Mouse (Mus musculus) bone marrow, adult 2 months (tissue): ENCODE results near the gene 2810459M11Rik.

Experiments
- CTCF ChIP-seq: fragments of 200-500 bp; IDR thresholded peaks from 2 replicates; pipeline ENCODE4 v1.5.1; 2011; ENCODE audit warnings: low read length, control low read depth; ENCODE audit not compliant: control insufficient read depth, insufficient read depth
- POLR2A ChIP-seq: fragments of 200-500 bp; IDR thresholded peaks from 2 replicates; pipeline ENCODE4 v1.6.1; 2011; ENCODE audit warnings: low read depth, mild to moderate bottlenecking, control low read depth, low read length, borderline replicate concordance; ENCODE audit not compliant: control insufficient read depth

- TF ChIP-seq CTCF (no peak), POLR2A (no peak)
Measured at GRCm38 (mm10) chr1:86048231-86048630, 2.6 kb downstream of the 2810459M11Rik start.
